Mouse (Mus musculus) gastrocnemius, postnatal 10 days (tissue): Measurements from ENCODE around the gene Sec31a. TPM values are rescaled to one million over a fixed set of nuclear protein-coding genes. Genes with fewer than 3 reads are reported as not detected.
"Not testable (repeated sequence)": the region's sequence is repeated elsewhere in the genome, so short reads cannot be mapped to it uniquely, and the experiment has no call there.

Experiments used
- DNase-seq: peaks from one replicate; pipeline ENCODE4 v3.0.0; 2021; ENCODE audit warnings: mixed read lengths
- long read RNA-seq, 2 experiments: library from polyadenylated mRNA; stranded (forward); transcript quantifications; one replicate each; pipeline ENCODE4 v2.0.0; 2021
- total RNA-seq, 2 experiments: library from RNA; stranded (reverse); gene quantifications; 2 replicates each; pipeline ENCODE4 v1.2.3; 2021

Gene Sec31a
- 100 to 1,000 TPM in 1 of 2 experiments, 10 to 100 TPM in 1; 95.9 to 124 TPM for total RNA-seq
- long read RNA-seq, experiment 1, full-length matches to known transcripts: 2 of 161 reads
- long read RNA-seq, experiment 1, partial matches to known transcripts: 25 of 161 reads
- long read RNA-seq, experiment 1, other reads (novel, unspliced or antisense): 134 of 161 reads
- long read RNA-seq, experiment 2, full-length matches to known transcripts: 4 of 113 reads
- long read RNA-seq, experiment 2, partial matches to known transcripts: 18 of 113 reads
- long read RNA-seq, experiment 2, other reads (novel, unspliced or antisense): 91 of 113 reads

- peak; percentile 98 for DNase-seq
These were observed at the start of gene Sec31a for GRCm38 (mm10) chr5:100415761-100416590. Gene Sec31a, minus strand, starts transcription at chr5:100416234.

- DNase-seq: no peak
These were observed 46.3 kb upstream of the Sec31a start for GRCm38 (mm10) chr5:100462374-100462773.

DNA sequence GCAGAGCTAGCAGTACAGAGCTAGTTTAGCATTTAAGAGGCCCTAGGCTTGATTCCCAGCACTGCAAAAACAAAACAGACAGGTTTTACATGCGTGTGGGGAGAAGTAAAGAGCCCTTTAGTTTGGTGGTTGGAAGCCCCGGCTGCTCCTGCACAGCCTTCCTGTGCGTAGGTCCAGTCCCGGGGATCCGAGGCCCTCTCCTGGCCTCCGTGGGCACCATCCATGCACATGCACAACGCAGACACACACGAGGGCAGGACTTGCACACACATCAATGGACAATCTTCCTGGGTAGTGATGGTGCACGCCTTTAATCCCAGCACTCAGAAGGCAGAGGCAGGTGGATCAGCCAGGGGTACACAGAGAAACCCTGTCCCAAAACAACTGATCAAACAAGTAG, 45.5 kb upstream of the Sec31a start:
- no peak for DNase-seq

DNA sequence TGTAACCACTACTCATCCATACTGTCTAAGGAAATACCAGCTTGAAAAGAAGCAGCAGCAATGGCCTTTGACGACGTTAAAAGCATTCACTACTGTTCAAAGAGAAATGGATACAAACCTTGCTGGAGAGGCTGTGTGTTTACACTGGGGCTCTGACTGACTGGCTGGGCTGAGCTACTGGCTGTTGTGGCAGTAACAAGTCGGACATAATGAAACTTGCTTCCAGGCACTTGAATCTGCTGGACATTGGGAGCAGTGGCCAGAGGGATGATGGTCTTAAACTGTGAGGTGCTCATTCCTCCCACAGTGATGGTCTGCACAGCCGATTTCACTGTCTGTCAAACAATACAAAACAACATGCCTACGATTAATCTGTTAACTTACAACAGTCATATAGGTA, 43.4 kb upstream of the Sec31a start:
- DNase-seq: no peak

GRCm38 (mm10) chr5:100451871-100452270, 35.8 kb upstream of the Sec31a start:
- no peak for DNase-seq

GRCm38 (mm10) chr5:100438796-100439195, 22.8 kb upstream of the Sec31a start:
- DNase-seq: no peak

- DNase-seq: no peak
These were observed 21.9 kb upstream of the Sec31a start for GRCm38 (mm10) chr5:100437917-100438316.

DNA sequence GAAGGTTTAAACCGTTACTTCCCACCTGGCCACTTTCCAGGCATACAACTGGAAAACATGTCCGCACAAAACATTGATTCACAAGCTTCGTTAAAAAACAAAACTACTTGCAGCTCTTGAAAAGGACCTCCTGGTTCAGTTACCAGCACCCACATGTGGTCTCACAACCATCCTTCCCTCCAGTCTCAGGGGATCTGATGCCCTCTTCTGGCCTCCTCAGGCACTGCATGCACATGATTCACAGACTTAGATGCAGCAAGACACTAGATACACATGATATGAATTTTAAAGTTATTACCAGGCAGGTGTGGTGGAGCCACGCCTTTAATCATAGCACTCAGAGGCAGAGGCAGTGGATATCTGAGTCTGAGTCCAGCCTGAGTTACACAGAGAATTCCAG, 21.1 kb upstream of the Sec31a start:
- DNase-seq: no peak

DNA sequence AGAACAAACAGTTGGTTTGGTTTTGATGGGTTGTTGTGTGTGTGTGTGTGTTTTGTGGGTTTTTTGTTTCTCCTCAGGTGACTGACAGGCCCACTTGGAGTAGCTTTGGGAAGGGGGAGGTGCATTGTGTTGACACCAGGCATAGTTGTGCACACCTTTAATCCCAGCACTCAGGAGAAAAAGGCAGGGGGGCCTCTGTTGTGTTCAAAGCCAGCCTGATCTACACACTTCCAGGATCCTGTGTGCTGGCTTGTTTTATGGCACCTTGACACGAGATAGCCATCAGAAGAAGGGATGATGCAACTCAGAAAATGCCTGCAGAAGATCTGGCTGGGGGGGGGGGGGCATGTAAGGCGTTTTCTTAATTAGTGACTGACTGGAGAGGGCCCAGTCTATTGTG, 14.9 kb upstream of the Sec31a start:
- no peak for DNase-seq

DNA sequence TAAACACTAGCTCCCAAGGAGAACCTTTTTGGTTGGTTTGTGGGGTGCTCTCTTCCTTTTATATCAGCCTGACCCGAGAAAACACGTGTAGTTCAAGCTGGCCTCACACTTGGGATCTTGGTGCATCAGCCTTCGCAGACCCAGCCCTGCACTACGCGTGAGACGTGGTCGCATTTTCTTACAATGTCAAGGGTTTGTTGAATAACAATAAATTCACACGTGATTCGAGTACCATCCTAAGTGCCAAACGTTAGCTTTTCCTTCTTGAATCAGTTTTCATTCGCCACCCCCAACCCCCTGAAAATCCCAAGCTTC, 14.0 kb upstream of the Sec31a start:
- DNase-seq: no peak

DNA sequence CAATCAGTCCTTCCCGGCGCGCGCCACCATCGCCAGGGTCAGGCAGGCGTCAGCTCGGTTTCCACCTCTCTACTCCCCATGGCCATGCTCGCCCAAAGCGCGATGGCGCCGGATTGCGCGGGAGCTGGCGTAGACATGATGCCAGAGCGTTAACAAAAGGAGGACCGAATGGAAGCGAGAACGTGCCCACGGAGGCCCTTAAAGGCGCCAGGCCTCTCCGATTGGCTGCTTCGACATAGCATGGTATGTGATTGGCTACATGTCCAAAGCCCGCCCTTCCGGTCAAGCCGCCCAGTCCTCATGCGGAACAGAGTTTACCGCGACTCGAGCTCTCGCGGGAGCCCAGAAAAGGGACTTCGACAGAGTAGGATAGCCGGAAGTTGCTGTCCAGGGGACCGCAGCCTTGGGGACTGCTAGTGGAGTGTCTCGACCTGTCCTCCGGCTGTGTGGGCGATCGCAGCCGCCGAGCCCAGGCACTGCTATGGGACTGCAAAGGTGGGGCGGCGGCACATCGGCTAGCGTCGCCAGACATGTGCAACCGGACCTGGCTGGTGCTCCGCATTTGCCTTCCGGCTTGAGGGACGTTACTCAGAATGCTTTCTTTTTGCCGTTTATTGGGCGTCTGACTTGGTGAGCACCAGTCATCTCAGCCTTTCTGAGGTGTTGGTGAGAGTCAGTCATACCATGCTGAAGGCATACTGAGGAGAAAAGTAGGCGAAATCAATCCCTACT, 13.5 kb upstream of the Sec31a start:
- DNase-seq: peak; percentile 90

DNA sequence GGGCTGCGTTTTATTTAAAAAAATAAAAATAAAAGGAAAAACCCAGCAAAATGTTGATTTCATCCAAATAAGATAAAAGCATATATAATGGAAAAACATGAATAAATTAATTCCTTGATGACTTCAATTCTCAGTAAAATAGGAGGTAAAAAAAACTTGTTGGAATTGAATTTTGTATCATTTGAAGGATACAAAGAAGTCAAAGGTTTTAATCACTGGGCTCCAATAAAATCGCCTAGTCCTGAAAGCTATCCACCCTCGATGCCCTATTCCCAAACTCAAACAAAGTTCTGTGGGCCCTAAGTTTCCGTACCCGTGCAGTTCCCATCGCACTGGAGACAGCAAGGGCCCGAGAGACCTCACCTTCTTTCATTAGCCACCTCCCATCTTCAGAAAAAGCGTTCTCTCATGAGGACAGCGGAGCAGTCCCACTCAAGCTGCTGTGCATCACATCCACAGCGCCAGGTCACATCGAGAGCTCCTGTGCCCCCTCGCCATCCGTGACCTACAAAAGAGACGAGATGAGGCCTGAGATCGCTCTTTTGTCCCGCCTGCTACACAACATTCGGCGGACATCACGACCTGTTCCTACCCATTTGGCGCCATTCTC, 12.8 kb upstream of the Sec31a start:
- no peak for DNase-seq

DNA sequence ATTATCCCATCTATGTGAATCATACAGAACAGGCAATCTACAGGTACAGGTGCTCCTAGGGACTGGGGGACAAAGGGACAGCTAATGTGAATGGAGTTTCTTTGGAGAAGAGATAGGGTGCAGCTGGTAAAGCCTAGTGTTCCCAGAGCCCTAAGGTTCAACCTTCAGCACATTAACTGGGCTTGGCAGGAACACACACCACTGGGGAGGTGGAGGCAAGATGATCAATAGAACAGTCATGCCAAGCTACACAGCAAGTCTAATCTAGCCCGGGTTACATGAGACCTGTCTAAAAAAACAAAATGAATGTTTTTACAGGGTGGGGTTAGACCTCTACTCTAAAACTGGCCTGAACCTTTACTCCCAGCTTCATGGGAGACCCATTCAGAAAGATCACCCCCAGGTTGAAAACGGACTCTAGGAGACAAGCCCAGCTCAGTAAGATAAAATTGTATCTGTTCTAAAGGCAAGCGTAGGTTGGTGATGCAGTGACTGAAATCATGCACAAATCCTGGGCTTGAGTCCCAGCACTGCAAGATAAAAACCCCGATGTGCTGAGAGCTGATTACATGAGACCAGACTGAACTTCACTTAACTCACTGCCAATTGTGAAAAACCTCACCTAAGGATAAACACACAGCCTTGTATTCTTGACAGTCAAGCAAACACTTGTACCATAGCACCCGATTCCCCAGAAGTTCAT, 12.1 kb upstream of the Sec31a start:
- DNase-seq: no peak

DNA sequence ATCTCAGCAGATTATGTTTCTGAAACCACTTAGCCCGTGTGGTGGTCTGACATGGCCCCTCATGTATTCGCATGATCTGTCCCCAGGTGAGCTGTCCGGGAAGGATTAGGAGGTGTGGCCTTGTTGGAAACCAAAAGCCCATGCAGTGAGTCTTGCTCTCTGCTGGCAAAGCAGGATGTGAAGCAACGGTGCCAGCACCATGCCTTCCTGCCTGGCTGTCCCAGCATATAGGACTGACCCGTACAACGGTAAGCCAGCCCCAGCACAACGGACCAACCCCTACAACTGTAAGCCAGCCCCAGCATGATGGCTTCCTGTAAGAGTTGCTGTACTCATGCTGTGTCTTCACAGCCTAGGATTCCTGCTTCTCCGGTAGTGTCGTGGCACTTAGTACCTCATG, 11.2 kb upstream of the Sec31a start:
- no peak for DNase-seq

GRCm38 (mm10) chr5:100425823-100426222, 9.8 kb upstream of the Sec31a start:
- DNase-seq: not testable (repeated sequence)

GRCm38 (mm10) chr5:100424252-100424651, 8.2 kb upstream of the Sec31a start:
- DNase-seq: no peak

GRCm38 (mm10) chr5:100423626-100424025, 7.6 kb upstream of the Sec31a start:
- DNase-seq: no peak

DNA sequence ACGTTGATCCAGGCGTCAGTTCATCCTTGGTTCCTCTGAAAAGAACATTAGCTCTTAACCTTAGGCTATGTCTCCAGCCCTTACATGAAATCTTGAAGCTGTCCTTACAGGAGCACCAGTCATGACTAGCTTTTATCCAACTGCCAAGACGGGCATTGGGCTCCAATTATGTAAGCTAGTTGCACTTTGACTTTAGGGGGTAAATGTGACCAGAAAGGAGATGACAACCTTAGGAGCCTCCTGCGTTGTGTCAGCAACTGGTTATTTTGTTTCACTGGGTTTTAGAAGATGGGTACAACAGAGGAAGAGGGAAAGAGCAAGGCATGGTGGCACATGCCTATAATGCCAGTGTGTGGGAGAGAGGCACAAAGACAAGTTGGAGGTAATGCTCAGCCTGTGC, 2.8 kb upstream of the Sec31a start:
- DNase-seq: no peak

DNA sequence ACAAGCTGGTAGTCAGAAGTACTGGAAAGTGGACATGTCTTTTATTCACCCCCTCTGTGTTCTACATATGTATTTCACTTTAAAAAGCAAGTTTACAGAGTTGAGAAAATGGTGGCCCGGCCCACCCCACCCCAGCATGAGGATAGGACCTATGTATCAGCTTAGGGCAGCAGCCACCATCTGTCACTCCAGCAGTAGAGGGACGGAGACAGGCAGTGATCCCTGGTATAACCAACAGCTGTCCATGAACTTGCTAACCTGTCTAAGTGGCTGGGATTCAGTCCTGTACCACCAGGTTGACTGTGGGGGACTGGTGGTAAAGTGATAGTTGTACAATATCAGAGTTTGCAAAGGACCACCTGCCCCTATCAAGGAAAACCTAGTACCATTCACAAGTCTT, 2.0 kb upstream of the Sec31a start:
- DNase-seq: no peak

DNA sequence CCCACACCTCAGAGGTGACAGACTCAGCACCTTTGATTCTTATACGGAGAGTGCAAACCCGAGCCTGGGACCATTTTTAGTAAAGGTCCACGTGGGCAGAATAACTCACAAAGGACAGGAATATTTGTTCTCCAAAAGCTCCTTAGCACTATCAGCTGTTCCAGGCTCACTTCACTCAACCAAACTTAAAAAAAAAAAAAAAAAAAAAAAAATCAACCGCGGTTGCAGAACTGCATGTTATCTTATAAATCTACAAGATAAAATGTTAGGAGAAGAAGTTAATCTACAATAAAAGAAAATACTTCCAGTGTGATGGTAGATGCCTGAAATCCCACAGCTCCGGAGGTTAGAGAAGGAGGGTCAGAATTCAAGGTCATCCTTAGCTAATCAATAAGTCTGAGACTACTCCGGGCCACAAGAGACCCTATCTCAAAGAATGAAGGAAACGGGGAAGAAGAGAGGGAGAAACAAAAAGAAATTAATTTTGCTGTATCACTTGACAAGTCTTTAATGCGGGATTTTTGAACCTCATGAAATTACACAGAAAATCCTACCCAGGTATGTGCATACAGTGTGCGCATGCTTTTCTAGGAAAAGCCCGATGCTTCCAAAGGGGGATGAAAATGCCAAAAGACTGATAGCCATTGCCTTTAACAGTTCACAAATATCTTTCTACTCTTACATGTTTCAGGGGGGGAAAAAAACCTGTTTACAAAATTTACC, 1.4 kb downstream of the Sec31a start:
- no peak for DNase-seq

GRCm38 (mm10) chr5:100412886-100413285, 3.1 kb downstream of the Sec31a start:
- no peak for DNase-seq
